ENCODE assay signal across 8 mouse cellular contexts in genomic region chr11:99230261-99231048, GRCm38 (mm10). TPM values are rescaled to one million over a fixed set of nuclear protein-coding genes. Genes with fewer than 3 reads are reported as not detected.
A peak's percentile ranks its signal among the peaks of the same experiment; 100 is the strongest.
DNase-seq lines count a peak whose midpoint lies in the region; ATAC-seq lines count a peak whose summit lies in the region.

Gene Smarce1 (minus strand): TSS chr11:99231017.

- DNase-seq in T-cell, adult 2 months (ENCODE audit: low spot score): peak; percentile 77
- DNase-seq in cerebellum, postnatal 25 days: peak; percentile 89
- peak; percentile 54 to 64 for DNase-seq in frontal cortex, postnatal 25 days (ENCODE audit: low spot score in 2 of 2)
- peak; percentile 74 to 77 for DNase-seq in layer of hippocampus, postnatal 25 days (ENCODE audit: extremely low spot score in 1 of 2, low spot score in 1 of 2)
- DNase-seq in lung, postnatal 25 days (ENCODE audit: low spot score): peak; percentile 58
- DNase-seq in retina, adult 2 months (ENCODE audit: low read depth, low spot score): peak; percentile 78
- peak; percentile 82 for DNase-seq in thymus, postnatal 25 days

- peaks cover 38% of the 10 kb centered on the region for H3K4me1 ChIP-seq in hindbrain, embryonic 13.5 days (replicated peaks)

- under 1% methylated on average over 87 of the region's 87 CpGs for WGBS in hindbrain, embryonic 13.5 days

- peak within 1 kb of the TSS; percentile 69 for H3K4me2 ChIP-seq in hindbrain, embryonic 13.5 days

- peak; percentile 93 for ATAC-seq in hindbrain, embryonic 13.5 days (ENCODE audit: low FRiP score)

- no peaks in the 10 kb centered on the region for H3K27me3 ChIP-seq in hindbrain, embryonic 13.5 days

- H3K4me3 ChIP-seq in hindbrain, embryonic 13.5 days: peak within 1 kb of the TSS; percentile 89

- H3K9ac ChIP-seq in hindbrain, embryonic 13.5 days: peak within 1 kb of the TSS; percentile 99

- peak within 1 kb of the TSS; percentile 98 for H3K27ac ChIP-seq in hindbrain, embryonic 13.5 days

- no peaks in the 10 kb centered on the region for H3K9me3 ChIP-seq in hindbrain, embryonic 13.5 days

- peaks cover 20% of the 10 kb centered on the region for H3K36me3 ChIP-seq in hindbrain, embryonic 13.5 days

RNA-seq across cellular contexts. Expression of gene Smarce1, which starts in this region (rescaled TPM):
- 344 and 354 TPM in 2 replicates for polyA plus RNA-seq in hindbrain, embryonic 13.5 days (2015; fragmentation: Nextera tagmentation; extraction: Ambion mirVana)
- 10 to 100 TPM; 51.8 to 59.7 TPM for total RNA-seq in layer of hippocampus, postnatal 25 days (2021)

Comparison
In these comparisons a context has a peak if more than half of its experiments do, and no peak if none do; other contexts are left out.
1. Peak in every context shown above with its lines: DNase-seq, ATAC-seq, H3K4me3 ChIP-seq and H3K27ac ChIP-seq.